Mouse (Mus musculus) layer of hippocampus, adult 9-10 months (tissue): ENCODE measurements around the gene Insrr.
"Not testable (repeated sequence)": the region's sequence is repeated elsewhere in the genome, so short reads cannot be mapped to it uniquely, and the experiment has no call there.

Source experiments
- DNase-seq: peaks from one replicate; pipeline ENCODE4 v3.0.0; 2022; ENCODE audit warnings: low spot score

Gene Insrr

GRCm38 (mm10) chr3:87832109-87832859 lies 35.5 kb downstream of the Insrr start:
- no peak for DNase-seq

- DNase-seq = no peak
Observed at GRCm38 (mm10) chr3:87833482-87833881, 36.7 kb downstream of the Insrr start.

GRCm38 (mm10) chr3:87838622-87839021 lies 41.9 kb downstream of the Insrr start:
- DNase-seq = peak; percentile 71

- DNase-seq = no peak
Observed at GRCm38 (mm10) chr3:87840858-87841257, 44.1 kb downstream of the Insrr start.

GRCm38 (mm10) chr3:87844981-87845380 lies 48.2 kb downstream of the Insrr start:
- DNase-seq = no peak

DNA sequence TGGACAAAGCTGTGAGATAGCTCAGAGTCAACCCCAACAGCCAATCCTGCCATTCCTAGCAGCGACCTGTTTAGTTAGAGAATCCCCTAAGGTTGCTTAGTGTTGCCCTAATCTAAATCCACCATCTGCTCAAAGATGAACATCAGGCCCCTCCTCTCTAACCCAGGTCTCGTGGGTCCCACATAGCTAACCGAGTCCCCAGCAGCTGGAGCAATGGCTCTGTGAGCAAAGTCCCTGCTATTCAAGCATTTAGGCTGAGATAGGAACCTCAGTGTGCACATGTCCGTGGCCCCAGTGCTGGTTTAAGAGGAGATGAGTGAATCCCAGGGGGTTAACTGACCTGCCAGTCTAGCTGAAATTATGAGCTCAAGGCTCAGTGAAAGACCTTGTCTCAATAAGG lies 49.4 kb downstream of the Insrr start:
- no peak for DNase-seq

DNA sequence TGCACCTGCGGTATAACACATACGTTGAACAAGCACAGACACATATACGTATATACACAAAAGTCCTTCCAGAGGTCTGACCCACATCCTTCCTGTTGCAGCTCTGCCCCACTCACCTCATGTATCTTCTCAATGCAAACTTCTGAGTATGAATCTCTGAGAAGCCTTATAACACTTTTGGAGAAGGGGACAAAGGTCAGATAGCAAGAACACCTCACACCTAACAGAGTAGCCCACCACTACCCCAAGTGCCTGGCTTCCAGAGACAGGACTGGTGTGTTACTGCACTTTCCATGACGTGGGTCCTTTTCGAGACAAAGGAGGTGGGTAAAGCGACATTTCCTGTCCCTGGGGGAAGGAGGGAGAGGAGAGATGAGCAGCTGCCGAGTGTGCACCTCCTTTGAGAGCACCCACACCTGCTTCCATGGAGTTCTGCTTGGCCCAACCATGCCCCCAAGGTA lies 49.9 kb downstream of the Insrr start, which contains the start of gene Sh2d2a:
Gene Sh2d2a, plus strand, starts transcription at position 106 of the 461 bp plus-strand sequence.
- no peak for DNase-seq

GRCm38 (mm10) chr3:87847680-87848079 lies 50.9 kb downstream of the Insrr start:
- no peak for DNase-seq

DNA sequence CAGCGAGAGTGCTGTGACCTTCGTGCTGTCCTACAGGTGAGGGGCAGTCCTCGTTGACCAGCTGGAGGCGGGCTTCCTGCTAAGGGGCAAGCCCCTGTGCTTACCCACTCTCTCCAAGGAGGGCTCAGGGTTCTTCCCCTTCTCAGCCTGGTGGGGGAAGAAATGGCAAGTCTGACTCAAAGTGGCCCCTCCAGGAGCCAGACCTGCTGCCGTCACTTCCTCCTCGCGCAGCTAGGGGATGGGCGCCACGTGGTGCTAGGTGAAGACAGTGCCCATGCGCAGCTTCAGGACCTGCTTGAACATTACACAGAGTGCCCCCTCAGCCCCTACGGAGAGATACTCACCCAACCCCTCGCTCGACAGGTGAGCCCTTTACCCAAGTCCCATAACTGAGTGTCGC lies 52.4 kb downstream of the Insrr start:
- no peak for DNase-seq

- DNase-seq = no peak
Observed at GRCm38 (mm10) chr3:87854795-87855568, 58.2 kb downstream of the Insrr start.

DNA sequence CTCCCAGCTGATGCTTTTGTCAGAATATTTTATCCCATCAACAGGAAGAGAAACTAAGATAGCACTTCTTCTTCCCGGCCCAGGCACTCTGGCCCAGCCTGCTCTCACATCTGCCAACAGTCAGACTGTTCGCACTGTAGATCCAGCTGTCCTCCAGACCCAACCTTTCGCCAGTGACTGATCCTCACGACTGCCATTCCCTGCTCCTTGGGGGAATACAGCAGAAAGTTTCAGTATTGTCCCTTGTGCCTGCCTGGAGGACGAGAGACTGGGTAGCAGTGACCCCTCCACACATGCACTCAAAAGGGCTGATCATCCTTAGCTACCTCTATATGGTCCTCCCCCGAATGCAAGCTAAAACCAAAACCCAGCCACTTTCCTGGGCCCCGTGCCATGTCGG lies 59.2 kb downstream of the Insrr start:
- no peak for DNase-seq

DNA sequence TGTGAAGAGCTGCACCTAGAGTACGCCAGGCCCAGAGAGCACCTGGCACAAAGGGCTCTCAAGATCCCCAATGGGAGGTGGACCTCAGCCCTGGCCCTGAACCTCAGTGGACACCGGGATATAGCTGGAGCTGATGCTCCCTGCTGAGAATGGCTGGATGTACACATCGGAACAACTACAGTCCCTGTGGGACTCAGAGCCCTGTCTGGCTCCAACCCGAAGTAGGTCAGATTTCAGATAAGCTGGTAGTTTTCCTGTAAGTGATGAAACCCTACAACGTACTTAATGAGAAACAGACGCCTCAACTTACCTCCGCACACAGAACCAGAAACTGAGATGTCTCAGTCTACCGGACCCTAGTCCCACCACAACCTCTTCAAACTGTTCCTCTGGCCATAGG lies 60.9 kb downstream of the Insrr start:
- DNase-seq = no peak

- peak; percentile 45 for DNase-seq
Observed at GRCm38 (mm10) chr3:87859813-87860212, 63.1 kb downstream of the Insrr start.

- DNase-seq = not testable (repeated sequence)
Observed at GRCm38 (mm10) chr3:87864111-87864510, 67.4 kb downstream of the Insrr start.
